Mouse (Mus musculus) kidney, postnatal 10 days (tissue): ENCODE measurements around the gene Olfr1324.
"Not testable (repeated sequence)": the region's sequence is repeated elsewhere in the genome, so short reads cannot be mapped to it uniquely, and the experiment has no call there.

ENCODE experiments used
- DNase-seq: peaks from one replicate; pipeline ENCODE4 v3.0.0; 2021; ENCODE audit warnings: mixed read lengths

The Olfr1324 gene

GRCm38 (mm10) chrX:50428398-50428797, at the start of gene Olfr1324:
Gene Olfr1324, minus strand, starts transcription at chrX:50428498.
- DNase-seq, result no peak

- not testable (repeated sequence) for DNase-seq
These were observed 42.0 kb upstream of the Olfr1324 start for GRCm38 (mm10) chrX:50470341-50470740.

- no peak for DNase-seq
These were observed 27.8 kb upstream of the Olfr1324 start for GRCm38 (mm10) chrX:50456136-50456535.

- DNase-seq, result no peak
These were observed 15.1 kb upstream of the Olfr1324 start for GRCm38 (mm10) chrX:50443352-50443751.

- no peak for DNase-seq
These were observed 14.4 kb upstream of the Olfr1324 start for GRCm38 (mm10) chrX:50442696-50443095.

GRCm38 (mm10) chrX:50432499-50432898, 4.2 kb upstream of the Olfr1324 start:
- no peak for DNase-seq

- no peak for DNase-seq
These were observed 478 bp downstream of the Olfr1324 start for GRCm38 (mm10) chrX:50427712-50428328.

- no peak for DNase-seq
These were observed 2.3 kb downstream of the Olfr1324 start for GRCm38 (mm10) chrX:50425899-50426436.

GRCm38 (mm10) chrX:50410361-50410760, 17.9 kb downstream of the Olfr1324 start:
- not testable (repeated sequence) for DNase-seq

GRCm38 (mm10) chrX:50390616-50391015, 37.7 kb downstream of the Olfr1324 start:
- DNase-seq, result not testable (repeated sequence)

- DNase-seq, result no peak
These were observed 53.3 kb downstream of the Olfr1324 start for GRCm38 (mm10) chrX:50374978-50375377.
